Mouse (Mus musculus): ENCODE measurements around the gene Pdia5.

DNA sequence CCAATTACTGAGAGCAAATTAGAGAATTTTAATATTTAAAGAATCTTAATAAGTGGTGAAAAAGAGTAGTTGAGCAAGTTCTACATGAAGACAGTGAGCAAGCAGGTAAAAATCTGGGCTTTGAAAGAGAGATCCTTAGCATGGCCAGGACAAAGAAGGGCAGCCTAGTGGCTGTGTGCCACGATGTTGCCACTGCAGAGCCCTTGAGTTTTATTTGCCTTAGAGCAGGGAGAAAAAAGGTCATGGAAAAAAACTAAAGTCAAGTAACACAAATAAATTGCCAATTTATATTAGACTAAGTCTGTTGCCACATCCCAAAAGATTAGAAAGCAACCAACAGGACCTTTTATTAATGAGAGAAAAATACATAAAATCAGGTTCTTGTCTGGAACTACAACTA is 133.2 kb downstream of the Pdia5 start:
- TF ChIP-seq CTCF (IDR thresholded peaks at IDR 0.05; ENCODE audit: insufficient read depth, low read depth, low read length) (no peak), POLR2A (IDR thresholded peaks at IDR 0.05; ENCODE audit: insufficient read depth, low read depth, low read length) (no peak)

All from olfactory bulb, adult 2 months (tissue).